Mouse (Mus musculus) MN1 (cell line): ENCODE measurements around the gene Ubr1.
A peak's percentile ranks its signal among the peaks of the same experiment; 100 is the strongest.
"Not testable (repeated sequence)": the region's sequence is repeated elsewhere in the genome, so short reads cannot be mapped to it uniquely, and the experiment has no call there.

Source experiments
- DNase-seq: peaks from one replicate; pipeline ENCODE4 v3.0.0-alpha.2; 2016; ENCODE audit warnings: low spot score

Gene Ubr1

DNA sequence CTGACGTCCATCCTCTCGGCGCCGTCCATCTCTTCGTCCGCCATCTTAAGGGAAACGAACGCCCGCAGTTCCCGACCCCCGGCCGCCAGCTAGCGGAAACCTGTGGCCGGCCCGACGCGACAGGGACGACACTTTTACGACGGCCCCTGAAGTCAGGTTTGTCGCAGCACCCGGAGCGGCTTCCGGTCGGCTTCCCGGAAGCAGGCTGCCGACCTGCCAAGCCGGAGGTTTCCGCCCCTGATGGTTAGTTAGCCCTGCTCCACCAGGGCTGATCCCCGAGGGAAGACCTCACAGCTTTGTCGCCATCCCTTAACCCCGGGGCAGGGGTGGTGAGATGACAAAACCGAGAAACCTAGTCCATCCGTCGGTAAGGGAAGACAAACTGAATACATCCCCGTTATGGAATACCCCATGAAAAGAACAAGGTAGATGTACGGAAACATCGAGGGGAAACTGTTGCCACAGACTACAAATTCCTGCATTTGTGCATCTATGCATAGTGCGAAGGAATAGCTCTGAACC, at the start of gene Ubr1:
Gene Ubr1 (minus strand): TSS at position 157 of the 522 bp plus-strand sequence.
- peak; percentile 89 for DNase-seq

DNA sequence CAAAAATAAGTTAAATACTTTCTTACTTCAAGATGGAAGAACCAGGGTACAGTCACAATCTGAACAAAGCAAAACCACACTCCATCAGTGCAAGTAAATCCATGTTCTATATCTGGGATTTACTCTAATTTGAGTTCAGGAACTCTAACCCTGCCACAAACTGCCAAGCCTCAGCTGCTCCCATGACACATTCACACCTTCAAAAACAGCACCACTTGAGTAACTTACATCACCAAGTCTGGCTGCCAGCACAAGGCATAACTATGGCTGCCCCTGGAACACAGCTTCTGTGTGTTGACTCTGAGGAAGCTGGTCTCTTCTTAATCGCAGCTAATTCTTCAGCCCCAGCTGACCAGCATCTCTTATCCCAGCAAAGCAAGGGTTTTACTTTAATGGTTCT, 46.6 kb upstream of the Ubr1 start:
- DNase-seq: no peak

DNA sequence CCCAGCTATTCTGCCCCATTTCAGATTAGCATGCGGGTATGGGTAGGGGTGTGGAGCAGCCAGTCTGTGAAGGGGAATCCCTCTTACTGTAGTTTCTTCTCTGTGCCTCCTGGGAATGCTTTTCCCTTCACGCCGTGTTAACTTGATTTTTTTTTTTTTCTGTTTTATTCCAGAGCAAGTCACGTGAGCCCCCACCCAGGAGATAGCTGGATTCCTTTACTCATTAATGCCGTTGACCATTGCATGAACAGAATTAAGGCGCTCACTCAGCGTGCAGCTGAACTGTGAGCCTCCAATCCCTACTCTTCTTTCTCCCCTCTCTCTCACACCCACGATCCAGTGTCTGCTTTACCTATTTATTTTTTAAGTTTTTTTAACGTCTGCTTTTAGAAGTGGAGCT, 45.7 kb upstream of the Ubr1 start:
- DNase-seq: no peak

GRCm38 (mm10) chr2:121015507-121015906, 45.0 kb upstream of the Ubr1 start:
- DNase-seq: no peak

- no peak for DNase-seq
Measured at GRCm38 (mm10) chr2:121012676-121013075, 42.2 kb upstream of the Ubr1 start.

GRCm38 (mm10) chr2:121009071-121009677, 38.7 kb upstream of the Ubr1 start:
- no peak for DNase-seq

DNA sequence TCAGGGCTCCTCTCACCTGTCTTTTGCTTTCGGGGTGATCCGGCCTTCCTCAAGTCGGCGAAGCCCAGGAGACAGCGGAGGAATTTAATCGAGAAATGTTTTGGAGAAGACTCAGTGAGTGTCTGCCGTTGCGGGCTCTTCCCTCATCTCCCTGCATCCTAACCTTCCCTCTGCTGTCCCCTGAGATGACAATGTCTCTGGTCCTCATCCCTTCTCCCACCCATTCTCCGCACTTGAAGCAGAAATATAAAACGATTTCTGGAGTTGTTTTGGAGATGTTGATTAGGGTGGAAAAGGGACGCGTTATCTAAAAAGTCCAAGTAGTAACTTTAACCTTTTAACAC, 38.1 kb upstream of the Ubr1 start:
- no peak for DNase-seq

GRCm38 (mm10) chr2:121007925-121008663, 37.6 kb upstream of the Ubr1 start, which contains the start of gene Ccndbp1:
Gene Ccndbp1, plus strand, starts transcription at chr2:121008403.
- DNase-seq: peak; percentile 86

DNA sequence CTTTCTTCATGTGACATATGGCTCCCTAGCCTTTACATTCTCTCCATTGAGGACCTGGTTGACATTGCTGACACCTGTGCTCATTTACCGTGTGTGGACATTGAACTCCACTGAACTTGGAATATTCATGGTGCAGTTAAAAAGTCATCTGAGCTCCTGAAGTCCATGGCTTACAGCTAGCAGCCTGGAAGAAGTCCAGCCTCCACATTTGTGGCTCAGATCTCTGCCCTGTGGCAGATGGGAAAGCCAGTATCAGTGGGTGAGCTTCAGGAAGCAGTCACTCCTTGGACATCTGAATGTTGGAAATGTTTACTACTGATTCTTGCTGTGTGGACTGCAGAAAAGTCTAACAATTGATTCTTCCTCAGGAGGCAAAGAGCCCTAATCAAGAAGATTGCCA, 36.5 kb upstream of the Ubr1 start:
- DNase-seq: no peak

DNA sequence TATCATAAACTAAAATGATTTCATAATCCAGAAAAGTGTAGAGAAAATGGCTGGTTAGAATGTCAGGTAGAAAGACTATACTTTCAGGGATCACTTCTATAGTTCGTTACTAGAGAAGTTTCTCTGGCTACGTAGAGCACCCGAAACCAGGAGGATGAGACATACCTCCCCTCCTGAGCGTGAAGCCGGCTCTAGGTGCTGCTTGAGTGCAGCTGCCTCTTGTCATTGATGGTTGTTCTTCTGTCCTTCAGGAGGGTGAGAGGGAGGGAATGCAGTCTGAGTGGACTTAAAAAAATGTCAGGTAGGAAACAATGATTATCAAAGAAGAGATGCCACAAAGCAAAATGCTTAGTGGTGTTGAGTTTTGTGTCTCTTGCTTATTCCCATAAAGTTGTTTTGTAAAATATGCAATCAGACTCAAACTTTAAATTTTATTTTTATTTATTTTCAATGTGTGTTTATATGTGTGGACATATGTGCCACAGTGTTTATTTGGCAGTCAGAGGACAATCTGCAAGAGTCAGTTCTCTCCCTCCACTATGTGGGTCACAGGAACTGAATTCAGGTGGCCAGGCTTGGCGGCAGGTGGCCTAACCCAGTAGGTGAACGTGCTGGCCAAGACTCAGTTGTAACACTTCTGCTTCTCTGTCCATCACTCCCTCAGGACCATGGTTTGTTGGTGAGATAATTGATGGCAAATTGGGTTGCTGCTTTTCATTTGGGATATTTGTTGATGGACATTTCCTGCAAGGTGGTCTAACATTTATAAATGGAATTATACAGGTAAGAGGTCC, 33.7 kb upstream of the Ubr1 start:
- DNase-seq: no peak

- no peak for DNase-seq
Measured at GRCm38 (mm10) chr2:121003586-121003985, 33.1 kb upstream of the Ubr1 start.

DNA sequence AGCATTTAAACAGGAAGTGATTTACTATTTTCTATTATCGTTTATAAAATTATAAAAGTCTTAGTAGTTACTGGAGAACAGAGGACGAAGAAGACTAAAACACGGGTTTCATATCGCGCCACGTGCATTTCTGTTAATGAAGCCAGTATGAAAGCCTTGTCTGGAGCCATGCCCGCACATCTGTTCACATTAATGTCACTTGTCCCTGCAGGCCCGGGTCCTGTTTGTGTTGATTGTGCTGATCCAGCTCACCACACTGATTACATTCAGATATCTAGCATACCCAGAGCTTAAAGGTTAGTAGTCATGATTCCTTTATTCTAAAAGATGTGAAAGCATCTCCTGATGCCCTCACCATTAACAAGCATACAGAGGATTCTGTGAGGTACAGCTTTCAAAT, 28.3 kb upstream of the Ubr1 start:
- no peak for DNase-seq

DNA sequence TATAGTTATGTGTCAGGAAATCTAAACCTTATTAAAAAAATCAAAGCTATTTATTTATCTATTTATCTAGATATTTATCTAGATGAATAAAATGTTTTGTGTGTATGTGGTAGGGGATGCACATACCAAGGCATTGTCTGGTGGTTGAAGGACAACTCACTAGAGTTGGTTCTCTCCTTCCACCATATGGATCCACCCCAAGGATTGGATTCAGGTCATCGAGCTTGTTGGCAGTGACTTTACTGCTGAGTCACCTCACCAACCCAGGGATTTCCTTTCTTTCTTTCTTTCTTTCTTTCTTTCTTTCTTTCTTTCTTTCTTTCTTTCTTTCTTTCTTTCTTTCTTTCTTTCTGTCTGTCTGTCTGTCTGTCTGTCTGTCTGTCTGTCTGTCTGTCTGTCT, 26.1 kb upstream of the Ubr1 start:
- DNase-seq: not testable (repeated sequence)

- DNase-seq: no peak
Measured at GRCm38 (mm10) chr2:120991196-120991595, 20.7 kb upstream of the Ubr1 start.

DNA sequence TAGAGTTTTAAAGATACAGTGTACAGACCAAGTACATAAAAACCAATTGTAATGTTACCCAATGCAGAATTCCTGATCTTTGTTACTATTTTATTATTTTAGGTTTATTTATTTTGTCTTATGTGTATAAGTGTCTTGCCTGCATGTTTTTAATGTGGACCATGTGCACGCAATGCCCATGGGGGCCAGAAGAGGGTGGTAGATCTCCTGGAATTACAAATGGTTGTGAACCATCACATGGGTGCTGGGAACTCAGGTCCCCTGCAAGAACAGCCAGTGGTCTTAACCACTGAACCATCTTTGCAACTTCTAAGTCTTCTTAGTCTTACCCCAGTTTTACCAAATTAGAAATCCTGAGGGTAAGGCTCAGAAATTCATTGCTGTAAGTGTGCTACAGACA, 14.7 kb upstream of the Ubr1 start:
- no peak for DNase-seq

- no peak for DNase-seq
Measured at GRCm38 (mm10) chr2:120983611-120984010, 13.1 kb upstream of the Ubr1 start.

DNA sequence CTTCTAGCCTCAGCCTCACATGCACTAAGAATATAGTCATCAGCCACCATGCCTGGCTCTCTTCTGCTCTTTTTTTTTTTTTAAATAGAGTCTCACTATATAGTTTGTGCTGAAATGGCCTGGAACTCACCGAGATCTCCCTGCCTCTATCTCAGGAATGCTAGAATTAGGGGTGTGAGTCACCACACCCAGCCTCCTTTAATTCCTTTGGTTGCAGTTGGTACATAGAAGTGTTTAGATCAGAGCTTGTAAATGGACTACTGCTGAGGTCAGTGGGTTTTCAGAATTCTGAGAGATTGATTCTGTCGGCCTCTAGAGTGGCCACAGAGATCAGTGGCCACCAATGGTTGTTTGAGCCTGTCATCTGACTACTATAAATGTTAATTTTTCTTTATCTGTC, 10.3 kb upstream of the Ubr1 start:
- DNase-seq: no peak

DNA sequence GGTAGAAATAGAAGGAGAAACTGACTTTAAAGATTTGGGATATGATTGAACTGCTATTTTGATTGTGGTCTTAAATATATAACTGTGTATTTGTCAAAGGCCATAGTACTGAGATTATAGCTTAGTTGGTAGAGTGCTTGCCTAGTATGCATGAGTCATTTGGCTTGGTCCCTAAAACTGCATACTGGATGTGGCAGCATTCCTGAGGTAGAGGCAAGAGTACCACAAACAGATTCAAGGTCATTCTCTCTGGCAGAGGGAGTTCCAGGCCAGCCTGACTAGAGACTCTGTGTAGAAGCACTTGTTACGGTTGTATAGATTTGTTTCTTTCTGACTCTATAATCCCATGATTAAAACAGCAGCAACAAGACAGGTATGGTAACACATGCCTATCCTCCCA, 9.3 kb upstream of the Ubr1 start:
- DNase-seq: no peak

GRCm38 (mm10) chr2:120978693-120979037, 8.2 kb upstream of the Ubr1 start:
- DNase-seq: no peak

DNA sequence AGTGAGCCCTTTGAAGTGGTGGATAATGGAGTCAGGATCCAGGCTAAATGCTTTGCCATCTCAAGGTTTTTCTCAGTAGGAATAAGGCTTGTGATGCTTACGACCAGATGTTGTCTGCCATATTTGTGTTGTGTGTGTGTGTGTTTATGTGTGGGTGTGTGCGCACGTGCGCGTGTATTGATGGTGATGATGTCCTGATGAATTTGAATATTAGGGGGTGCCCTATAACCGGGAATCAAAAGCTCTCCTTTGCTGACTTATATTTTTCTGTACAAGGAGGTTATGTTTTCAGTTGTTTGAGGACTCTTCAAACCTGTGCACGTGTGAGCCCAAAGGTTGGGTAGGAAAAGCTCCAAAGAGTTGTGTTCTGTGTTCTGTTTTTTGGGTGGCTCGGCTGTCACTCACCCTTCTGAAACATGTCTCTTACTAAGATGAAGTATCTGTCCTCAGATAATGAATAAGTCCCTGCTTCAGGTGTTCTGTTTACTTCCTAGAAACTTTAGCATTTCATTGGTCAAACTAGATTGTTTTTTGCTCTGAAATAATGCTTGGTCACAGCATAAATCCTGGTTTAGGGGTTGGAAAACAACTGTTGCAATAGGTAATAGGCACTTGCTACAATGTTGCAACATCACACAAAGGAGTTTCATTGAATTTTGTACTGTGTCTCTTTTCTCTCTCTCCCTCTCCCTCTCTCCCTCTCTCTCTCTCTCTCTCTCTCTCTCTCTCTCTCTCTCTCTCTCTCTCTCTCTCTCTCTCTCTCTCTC, 7.6 kb upstream of the Ubr1 start:
- DNase-seq: no peak

DNA sequence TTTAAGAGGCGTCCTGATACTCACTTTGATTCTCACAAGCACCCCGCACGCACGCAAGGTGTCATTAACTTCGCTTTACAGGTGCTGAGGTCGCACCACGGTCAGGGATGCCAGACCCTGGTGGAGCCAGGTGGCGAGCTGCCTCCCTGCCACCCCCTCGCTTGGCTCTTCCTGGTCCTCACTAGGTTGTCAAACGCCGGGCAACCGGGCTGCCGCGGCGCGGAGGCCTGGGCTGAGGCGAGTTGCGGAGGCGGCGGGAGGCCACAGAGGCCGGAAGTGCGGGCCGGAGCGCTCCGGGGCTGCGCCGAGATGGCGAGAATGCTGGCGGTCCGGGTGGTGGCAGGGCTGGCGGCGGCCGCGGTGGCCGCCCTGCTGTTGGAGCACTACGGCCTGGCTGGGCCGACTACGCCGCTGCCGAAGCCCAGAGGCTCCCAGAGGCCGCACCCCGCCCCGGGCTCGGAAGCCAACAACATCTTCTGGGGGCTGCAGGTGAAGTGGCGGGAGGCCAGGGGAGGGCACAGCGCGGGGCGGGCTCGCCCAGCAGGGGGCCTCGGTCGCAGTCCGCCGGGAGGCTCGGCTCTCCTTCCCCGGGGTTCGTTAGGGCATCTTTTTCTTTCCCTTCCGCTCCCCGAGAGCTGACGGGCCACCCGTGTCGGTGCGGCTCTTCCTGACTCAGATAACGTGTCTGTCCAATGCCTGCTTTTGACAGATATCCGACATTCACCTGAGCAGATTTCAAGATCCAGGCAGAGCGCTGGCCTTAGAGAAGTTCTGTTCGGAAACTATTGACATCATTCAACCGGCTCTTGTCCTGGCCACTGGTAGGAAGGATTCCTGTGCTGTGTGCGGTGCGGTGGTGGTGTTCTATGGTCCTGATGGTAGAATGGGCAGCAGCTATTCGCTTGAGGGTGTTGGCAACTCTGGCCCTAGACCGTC, 6.7 kb upstream of the Ubr1 start, which contains the start of gene Tmem62:
Gene Tmem62 (plus strand): TSS at position 28 of the 936 bp plus-strand sequence.
- peak; percentile 71 for DNase-seq
